ENCODE assay signal across 21 mouse cellular contexts in the genomic region with DNA sequence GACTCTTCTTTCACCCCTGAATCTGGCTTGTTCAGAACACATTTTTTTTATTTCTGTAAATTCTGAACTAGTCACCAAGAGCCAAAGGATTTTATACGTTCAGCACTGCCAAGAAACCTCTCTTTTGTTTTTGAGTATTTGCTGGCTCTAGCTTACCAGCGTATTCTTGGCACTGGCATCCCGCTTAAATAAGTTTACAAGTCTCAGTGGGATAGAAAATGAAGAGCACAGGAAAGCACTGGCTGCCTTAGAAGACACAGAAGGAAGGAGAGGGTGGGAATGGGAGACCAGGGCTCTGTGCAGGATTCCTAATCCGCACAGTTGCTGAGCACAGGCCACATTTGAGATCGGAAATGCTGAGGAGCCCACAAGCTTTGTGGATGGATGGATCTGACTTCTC.
DNase-seq lines count a peak whose midpoint lies in the region; ATAC-seq and TF ChIP-seq lines count a peak whose summit lies in the region.
"Had no signal": no experiment of that assay in that cellular context is flagged by ENCODE, and none has a peak within 500 bp of the region (broad histone marks: within the 10 kb centered on the region; RNA-seq: fewer than 3 reads in every experiment).

No protein-coding gene starts in this region.

- DNase-seq in midbrain, embryonic 14.5 days = peak; percentile 6
- no peak for DNase-seq in midbrain, embryonic 11.5 days (ENCODE audit: low spot score, missing footprints)
- peak; percentile 74 for DNase-seq in brain, embryonic 14.5 days (ENCODE audit: low read depth)
- no peak for DNase-seq in layer of hippocampus, postnatal 10 days (ENCODE audit: low spot score in 2 of 2)
- no peak for DNase-seq in cerebellum, adult 8-10 months
- DNase-seq: adrenal gland, adult 8-10 months; adrenal gland, postnatal 36 days; cerebellum, adult 11-12 months; cerebellum, adult 9-11 months; cerebellum, postnatal 36 days; gastrocnemius, adult 2 months; gastrocnemius, postnatal 25 days; heart, postnatal 36 days; kidney, adult 11 months had no signal

- ATAC-seq in forebrain, embryonic 16.5 days = 0 out of 2 replicates have a peak, but pooled peaks have one; percentile 15
- ATAC-seq in forebrain, embryonic 12.5 days (ENCODE audit: low FRiP score) = no peak
- ATAC-seq in midbrain, embryonic 14.5 days (ENCODE audit: low FRiP score, low TSS enrichment) = no peak
- no peak for ATAC-seq in midbrain, embryonic 11.5 days (ENCODE audit: low FRiP score)
- ATAC-seq: hindbrain, embryonic 16.5 days had no signal

- H3K27me3 ChIP-seq in forebrain, embryonic 16.5 days (replicated peaks; ENCODE audit: control insufficient read depth, insufficient read depth, low read length) = no peaks in the 10 kb centered on the region
- no peaks in the 10 kb centered on the region for H3K27me3 ChIP-seq in forebrain, embryonic 12.5 days
- H3K27me3 ChIP-seq in midbrain, embryonic 14.5 days (ENCODE audit: control insufficient read depth, insufficient read depth, low read length) = no peaks in the 10 kb centered on the region
- no peaks in the 10 kb centered on the region for H3K27me3 ChIP-seq in midbrain, embryonic 11.5 days (ENCODE audit: control insufficient read depth, insufficient read depth, low read length)
- H3K27me3 ChIP-seq: embryonic facial prominence, embryonic 15.5 days; heart, embryonic 13.5 days; hindbrain, embryonic 12.5 days had no signal

- H3K4me3 ChIP-seq in forebrain, embryonic 16.5 days (replicated peaks; ENCODE audit: low read length) = no peak overlapping the region
- H3K4me3 ChIP-seq in forebrain, embryonic 12.5 days (replicated peaks) = no peak overlapping the region
- no peak overlapping the region for H3K4me3 ChIP-seq in midbrain, embryonic 14.5 days (replicated peaks; ENCODE audit: low read depth, low read length)
- no peak overlapping the region for H3K4me3 ChIP-seq in midbrain, embryonic 11.5 days (ENCODE audit: low read depth, low read length)
- H3K4me3 ChIP-seq: embryonic facial prominence, embryonic 15.5 days; erythroblast, embryonic 14.5 days; gastrocnemius, adult 2 months; heart, embryonic 13.5 days; hindbrain, embryonic 12.5 days had no signal

- 48% methylated on average over 5 of the region's 5 CpGs for WGBS in forebrain, embryonic 16.5 days
- WGBS in forebrain, embryonic 12.5 days = 85% methylated on average over 5 of the region's 5 CpGs
- 73% methylated on average over 5 of the region's 5 CpGs for WGBS in midbrain, embryonic 14.5 days
- 87% methylated on average over 5 of the region's 5 CpGs for WGBS in midbrain, embryonic 11.5 days

- H3K4me1 ChIP-seq in forebrain, embryonic 16.5 days (replicated peaks; ENCODE audit: control insufficient read depth, insufficient read depth, low read length) = peaks cover 9% of the 10 kb centered on the region
- no peaks in the 10 kb centered on the region for H3K4me1 ChIP-seq in forebrain, embryonic 12.5 days
- H3K4me1 ChIP-seq in midbrain, embryonic 14.5 days (ENCODE audit: control insufficient read depth, insufficient read depth, low read length) = no peaks in the 10 kb centered on the region
- no peaks in the 10 kb centered on the region for H3K4me1 ChIP-seq in midbrain, embryonic 11.5 days (ENCODE audit: control insufficient read depth, insufficient read depth, low read length)
- H3K4me1 ChIP-seq: embryonic facial prominence, embryonic 15.5 days; heart, embryonic 13.5 days; hindbrain, embryonic 12.5 days had no signal

- no peak overlapping the region for H3K27ac ChIP-seq in forebrain, embryonic 16.5 days (ENCODE audit: low read length)
- H3K27ac ChIP-seq in forebrain, embryonic 12.5 days = no peak overlapping the region
- H3K27ac ChIP-seq in midbrain, embryonic 14.5 days (replicated peaks; ENCODE audit: low read depth, low read length) = no peak overlapping the region
- no peak overlapping the region for H3K27ac ChIP-seq in midbrain, embryonic 11.5 days (ENCODE audit: low read depth, low read length)
- H3K27ac ChIP-seq: embryonic facial prominence, embryonic 15.5 days; gastrocnemius, adult 2 months; heart, embryonic 13.5 days; hindbrain, embryonic 12.5 days had no signal

- TF ChIP-seq POLR2A in brain, embryonic 14.5 days (IDR thresholded peaks at IDR 0.05; ENCODE audit: borderline replicate concordance, extremely low read depth, insufficient read depth, insufficient read length, poor library complexity, severe bottlenecking) = no peak

- no peak overlapping the region for H3K4me2 ChIP-seq in forebrain, embryonic 16.5 days (ENCODE audit: low read length)
- no peak overlapping the region for H3K4me2 ChIP-seq in forebrain, embryonic 12.5 days
- no peak overlapping the region for H3K4me2 ChIP-seq in midbrain, embryonic 14.5 days (ENCODE audit: low read length)
- no peak overlapping the region for H3K4me2 ChIP-seq in midbrain, embryonic 11.5 days
- H3K4me2 ChIP-seq: embryonic facial prominence, embryonic 15.5 days; heart, embryonic 13.5 days; hindbrain, embryonic 12.5 days had no signal

- H3K9ac ChIP-seq in forebrain, embryonic 16.5 days (replicated peaks; ENCODE audit: low read depth, low read length) = no peak overlapping the region
- H3K9ac ChIP-seq in forebrain, embryonic 12.5 days = no peak overlapping the region
- no peak overlapping the region for H3K9ac ChIP-seq in midbrain, embryonic 14.5 days (replicated peaks; ENCODE audit: low read length)
- no peak overlapping the region for H3K9ac ChIP-seq in midbrain, embryonic 11.5 days (ENCODE audit: low read length)
- H3K9ac ChIP-seq: embryonic facial prominence, embryonic 15.5 days; heart, embryonic 13.5 days; hindbrain, embryonic 12.5 days had no signal

- no peak for TF ChIP-seq CTCF in brain, embryonic 14.5 days (IDR thresholded peaks at IDR 0.05; ENCODE audit: borderline replicate concordance, extremely low read depth, insufficient read depth, insufficient read length)

- no peaks in the 10 kb centered on the region for H3K36me3 ChIP-seq in forebrain, embryonic 16.5 days (ENCODE audit: control insufficient read depth, insufficient read depth)
- no peaks in the 10 kb centered on the region for H3K36me3 ChIP-seq in forebrain, embryonic 12.5 days (replicated peaks)
- H3K36me3 ChIP-seq in midbrain, embryonic 14.5 days (ENCODE audit: control insufficient read depth, insufficient read depth, low read length) = no peaks in the 10 kb centered on the region
- no peaks in the 10 kb centered on the region for H3K36me3 ChIP-seq in midbrain, embryonic 11.5 days (ENCODE audit: control insufficient read depth, insufficient read depth, low read length)
- H3K36me3 ChIP-seq: embryonic facial prominence, embryonic 15.5 days; heart, embryonic 13.5 days; hindbrain, embryonic 12.5 days had no signal

- no peaks in the 10 kb centered on the region for H3K9me3 ChIP-seq in forebrain, embryonic 16.5 days (ENCODE audit: control insufficient read depth, low read length)
- H3K9me3 ChIP-seq in forebrain, embryonic 12.5 days = no peaks in the 10 kb centered on the region
- no peaks in the 10 kb centered on the region for H3K9me3 ChIP-seq in midbrain, embryonic 14.5 days (ENCODE audit: control insufficient read depth, low read length)
- H3K9me3 ChIP-seq in midbrain, embryonic 11.5 days (ENCODE audit: control insufficient read depth, low read length) = no peaks in the 10 kb centered on the region
- H3K9me3 ChIP-seq: embryonic facial prominence, embryonic 15.5 days; heart, embryonic 13.5 days; hindbrain, embryonic 12.5 days had no signal

Comparison
In these comparisons a context has a peak if more than half of its experiments do, and no peak if none do; other contexts are left out.
1. DNase-seq: peak in midbrain, embryonic 14.5 days (single experiment) and brain, embryonic 14.5 days (single experiment); none in midbrain, embryonic 11.5 days (single experiment), layer of hippocampus, postnatal 10 days (0 of 2) and cerebellum, adult 8-10 months (single experiment).